Comparison of ENCODE assay signal across 8 mouse cellular contexts in genomic region chr5:143669393-143669792, GRCm38 (mm10). TPM values are rescaled to one million over a fixed set of nuclear protein-coding genes. Genes with fewer than 3 reads are reported as not detected.
DNase-seq lines count a peak whose midpoint lies in the region; ATAC-seq and TF ChIP-seq lines count a peak whose summit lies in the region.

No protein-coding gene starts in this region.

- 41% methylated on average over 2 of the region's 2 CpGs for WGBS in forebrain, postnatal 0 days
- WGBS in forebrain, embryonic 12.5 days, result 47% methylated on average over 2 of the region's 2 CpGs
- 31% methylated on average over 2 of the region's 2 CpGs for WGBS in lung, embryonic 15.5 days
- WGBS in embryonic facial prominence, embryonic 12.5 days, result 36% methylated on average over 2 of the region's 2 CpGs
- 50% methylated on average over 2 of the region's 2 CpGs for WGBS in liver, postnatal 0 days (ENCODE audit: insufficient replicate concordance)
- 67% methylated on average over 2 of the region's 2 CpGs for WGBS in cerebellum, adult 2 months

- H3K27ac ChIP-seq in forebrain, postnatal 0 days (ENCODE audit: low read depth, low read length), result no peak overlapping the region
- H3K27ac ChIP-seq in forebrain, embryonic 12.5 days, result no peak overlapping the region
- H3K27ac ChIP-seq in lung, embryonic 15.5 days, result peak overlapping the region; percentile 78
- peak overlapping the region; percentile 26; the same call in 1 of the 2 replicates for H3K27ac ChIP-seq in embryonic facial prominence, embryonic 12.5 days
- H3K27ac ChIP-seq in liver, postnatal 0 days (ENCODE audit: low read depth), result peak overlapping the region; percentile 34; the same call in 1 of the 2 replicates
- no peak overlapping the region for H3K27ac ChIP-seq in cerebellum, adult 2 months (ENCODE audit: insufficient read depth, low read length)

- no peak for ATAC-seq in forebrain, postnatal 0 days
- ATAC-seq in forebrain, embryonic 12.5 days (ENCODE audit: low FRiP score), result no peak
- ATAC-seq in lung, embryonic 15.5 days (ENCODE audit: borderline replicate concordance, extremely low read depth, low FRiP score, low TSS enrichment), result peak; percentile 43; the same call in 1 of the 2 replicates
- ATAC-seq in embryonic facial prominence, embryonic 12.5 days (ENCODE audit: insufficient number of reproducible peaks, insufficient read depth, low FRiP score, low TSS enrichment), result no peak
- ATAC-seq in liver, postnatal 0 days, result no peak

- no peak overlapping the region for H3K9ac ChIP-seq in forebrain, postnatal 0 days
- H3K9ac ChIP-seq in forebrain, embryonic 12.5 days, result no peak overlapping the region
- H3K9ac ChIP-seq in lung, embryonic 15.5 days, result no peak overlapping the region
- no peak overlapping the region for H3K9ac ChIP-seq in embryonic facial prominence, embryonic 12.5 days
- H3K9ac ChIP-seq in liver, postnatal 0 days (replicated peaks), result no peak overlapping the region

- no peak overlapping the region for H3K4me2 ChIP-seq in forebrain, postnatal 0 days (ENCODE audit: low read depth)
- H3K4me2 ChIP-seq in forebrain, embryonic 12.5 days, result no peak overlapping the region
- no peak overlapping the region for H3K4me2 ChIP-seq in lung, embryonic 15.5 days
- H3K4me2 ChIP-seq in embryonic facial prominence, embryonic 12.5 days (replicated peaks), result no peak overlapping the region
- no peak overlapping the region for H3K4me2 ChIP-seq in liver, postnatal 0 days (ENCODE audit: low read depth, low read length)

- H3K4me3 ChIP-seq in forebrain, postnatal 0 days (ENCODE audit: low read depth, low read length), result no peak overlapping the region
- no peak overlapping the region for H3K4me3 ChIP-seq in forebrain, embryonic 12.5 days (replicated peaks)
- H3K4me3 ChIP-seq in lung, embryonic 15.5 days, result no peak overlapping the region
- H3K4me3 ChIP-seq in embryonic facial prominence, embryonic 12.5 days, result no peak overlapping the region
- no peak overlapping the region for H3K4me3 ChIP-seq in liver, postnatal 0 days (ENCODE audit: low read depth, low read length)
- H3K4me3 ChIP-seq in cerebellum, adult 2 months (replicated peaks; ENCODE audit: insufficient read depth, low read depth, low read length), result no peak overlapping the region

- TF ChIP-seq EP300 in liver, postnatal 0 days (IDR thresholded peaks at IDR 0.05; ENCODE audit: low read depth), result no peak

- no peak for DNase-seq in forebrain, postnatal 0 days
- no peak for DNase-seq in lung, postnatal 25 days (ENCODE audit: low spot score)
- DNase-seq in liver, postnatal 0 days, result no peak
- DNase-seq in spleen, postnatal 36 days (ENCODE audit: low spot score in 2 of 2), result no peak
- no peak for DNase-seq in cerebellum, adult 2 months

- TF ChIP-seq POLR2A in cerebellum, adult 2 months (IDR thresholded peaks at IDR 0.05; ENCODE audit: borderline replicate concordance, insufficient read depth, low read length), result no peak

- H3K27me3 ChIP-seq in forebrain, postnatal 0 days (ENCODE audit: insufficient read depth, low read length), result no peaks in the 10 kb centered on the region
- no peaks in the 10 kb centered on the region for H3K27me3 ChIP-seq in forebrain, embryonic 12.5 days
- no peaks in the 10 kb centered on the region for H3K27me3 ChIP-seq in lung, embryonic 15.5 days
- H3K27me3 ChIP-seq in embryonic facial prominence, embryonic 12.5 days, result no peaks in the 10 kb centered on the region
- no peaks in the 10 kb centered on the region for H3K27me3 ChIP-seq in liver, postnatal 0 days (ENCODE audit: insufficient read depth, low read length)
- no peaks in the 10 kb centered on the region for H3K27me3 ChIP-seq in cerebellum, adult 2 months (ENCODE audit: control insufficient read depth, insufficient read depth, low read length)

- no peaks in the 10 kb centered on the region for H3K9me3 ChIP-seq in forebrain, postnatal 0 days (ENCODE audit: low read length)
- H3K9me3 ChIP-seq in forebrain, embryonic 12.5 days, result no peaks in the 10 kb centered on the region
- no peaks in the 10 kb centered on the region for H3K9me3 ChIP-seq in lung, embryonic 15.5 days
- H3K9me3 ChIP-seq in embryonic facial prominence, embryonic 12.5 days, result no peaks in the 10 kb centered on the region
- H3K9me3 ChIP-seq in liver, postnatal 0 days (ENCODE audit: low read length), result no peaks in the 10 kb centered on the region

- H3K4me1 ChIP-seq in forebrain, postnatal 0 days (ENCODE audit: insufficient read depth), result no peaks in the 10 kb centered on the region
- H3K4me1 ChIP-seq in forebrain, embryonic 12.5 days, result 0 out of 2 replicates have a peak, but pooled peaks cover 3% of the 10 kb centered on the region
- peaks cover 36% of the 10 kb centered on the region for H3K4me1 ChIP-seq in lung, embryonic 15.5 days
- peaks cover 6% of the 10 kb centered on the region; the same call in 1 of the 2 replicates for H3K4me1 ChIP-seq in embryonic facial prominence, embryonic 12.5 days
- H3K4me1 ChIP-seq in liver, postnatal 0 days (ENCODE audit: insufficient read depth), result peaks cover 22% of the 10 kb centered on the region
- no peaks in the 10 kb centered on the region for H3K4me1 ChIP-seq in cerebellum, adult 2 months (ENCODE audit: control insufficient read depth, insufficient read depth, low read length)

- TF ChIP-seq CTCF in forebrain, postnatal 0 days (IDR thresholded peaks at IDR 0.05; ENCODE audit: low read depth), result peak; percentile 15; the same call in 1 of the 2 replicates
- TF ChIP-seq CTCF in liver, postnatal 0 days (IDR thresholded peaks at IDR 0.05; ENCODE audit: low read depth), result peak; percentile 53
- no peak for TF ChIP-seq CTCF in cerebellum, adult 2 months (IDR thresholded peaks at IDR 0.05; ENCODE audit: borderline replicate concordance, insufficient read depth, low read depth, low read length)

- H3K36me3 ChIP-seq in forebrain, postnatal 0 days (ENCODE audit: insufficient read depth), result no peaks in the 10 kb centered on the region
- no peaks in the 10 kb centered on the region for H3K36me3 ChIP-seq in forebrain, embryonic 12.5 days (replicated peaks)
- H3K36me3 ChIP-seq in lung, embryonic 15.5 days, result no peaks in the 10 kb centered on the region
- no peaks in the 10 kb centered on the region for H3K36me3 ChIP-seq in embryonic facial prominence, embryonic 12.5 days
- no peaks in the 10 kb centered on the region for H3K36me3 ChIP-seq in liver, postnatal 0 days (replicated peaks; ENCODE audit: insufficient read depth, low read length)

RNA-seq across cellular contexts. Expression of gene Cyth3, which starts 47.1 kb away (rescaled TPM):
- total RNA-seq in forebrain, postnatal 0 days (2014; rRNA removed), result 63.4 and 72.4 TPM in 2 replicates
- 42.5 and 44.3 TPM in 2 replicates for polyA plus RNA-seq in forebrain, postnatal 0 days (2015; fragmentation: Nextera tagmentation; extraction: Ambion mirVana)
- polyA plus RNA-seq in forebrain, embryonic 12.5 days (2016; fragmentation: Nextera tagmentation; extraction: Ambion mirVana), result 25.7 and 27.8 TPM in 2 replicates
- 49.8 and 57.2 TPM in 2 replicates for polyA plus RNA-seq in lung, embryonic 15.5 days (2015; fragmentation: Nextera tagmentation; extraction: Ambion mirVana)
- 46.0 and 48.7 TPM in 2 replicates for polyA plus RNA-seq in embryonic facial prominence, embryonic 12.5 days (2016; fragmentation: Nextera tagmentation; extraction: Ambion mirVana)
- polyA plus RNA-seq in liver, postnatal 0 days (2015; fragmentation: Nextera tagmentation; extraction: Ambion mirVana), result 12.1 and 15.3 TPM in 2 replicates
- polyA plus RNA-seq in cerebellum, adult 2 months (2012; rRNA removed), result 39.8 and 41.3 TPM in 2 replicates

Comparison
In these comparisons a context has a peak if more than half of its experiments do, and no peak if none do; other contexts are left out.
1. H3K27ac ChIP-seq: peak in lung, embryonic 15.5 days (single experiment), embryonic facial prominence, embryonic 12.5 days (single experiment) and liver, postnatal 0 days (single experiment); none in forebrain, postnatal 0 days (single experiment), forebrain, embryonic 12.5 days (single experiment) and cerebellum, adult 2 months (single experiment).